Mouse (Mus musculus) megakaryocyte, adult 5-6 weeks (primary cell): ENCODE measurements around the gene Shisa8. TPM values are rescaled to one million over a fixed set of nuclear protein-coding genes. Genes with fewer than 3 reads are reported as not detected.

Experiments used
- ATAC-seq: 2 replicates; pipeline ENCODE4 v1.8.0; 2016; ENCODE audit warnings: mild to moderate bottlenecking, inconsistent platforms; ENCODE audit not compliant: poor library complexity, severe bottlenecking
- total RNA-seq, 2 experiments: library from RNA; stranded (forward) in 1 of 2; stranded (reverse) in 1 of 2; fragments of 153-499, 151-499 nt in 1 of 2; fragments of 221-1000, 200-1000 nt in 1 of 2; gene quantifications; 2 replicates each; pipeline versions ENCODE4 v1.2.3 to v1.2.4; 2015 to 2017

Gene Shisa8
- total RNA-seq, 2 experiments from 2014 or later = not detected

- peak; percentile 86 for ATAC-seq
These were observed 11.3 kb upstream of the Shisa8 start, which contains the start of gene Tnfrsf13c for GRCm38 (mm10) chr15:82223657-82224601. Gene Tnfrsf13c, minus strand, starts transcription at chr15:82224369.

- no peak for ATAC-seq
These were observed 10.6 kb upstream of the Shisa8 start for GRCm38 (mm10) chr15:82223251-82223650.

DNA sequence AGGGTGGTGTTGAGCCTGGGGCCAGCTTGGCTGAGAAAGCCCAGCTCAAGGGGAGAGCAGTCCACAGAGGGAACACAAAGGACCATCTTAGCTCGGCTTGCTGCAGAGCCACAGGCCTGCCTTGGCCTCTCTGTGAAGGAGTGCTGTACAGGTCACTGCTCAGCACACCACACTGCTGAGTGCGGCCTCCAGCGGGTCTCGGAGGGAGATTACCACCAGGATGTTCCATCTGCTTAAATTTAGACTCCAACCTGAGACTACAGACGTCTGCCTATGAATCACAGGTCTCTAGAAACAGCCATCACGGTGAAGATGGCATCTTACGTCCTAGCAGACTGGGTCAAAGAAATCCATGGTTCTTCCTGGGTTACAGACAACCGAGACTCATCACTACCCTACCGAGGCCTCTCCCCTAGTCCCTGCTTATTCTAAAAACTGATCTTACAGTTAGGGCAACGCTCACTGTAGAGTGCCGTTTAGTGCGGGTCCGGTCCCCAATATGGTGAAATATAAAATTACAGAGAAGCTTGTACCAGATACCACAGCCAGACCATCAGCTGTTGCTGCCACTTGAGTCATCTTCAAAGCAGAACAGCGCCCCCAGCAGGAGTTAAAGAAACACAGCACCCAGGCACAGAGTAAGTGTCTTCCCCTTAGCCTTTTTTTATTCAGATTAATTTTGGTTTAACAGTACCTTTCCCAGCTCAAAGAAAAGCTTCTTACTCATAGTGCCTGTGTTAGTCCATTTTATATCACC, 8.7 kb upstream of the Shisa8 start:
- ATAC-seq = no peak

DNA sequence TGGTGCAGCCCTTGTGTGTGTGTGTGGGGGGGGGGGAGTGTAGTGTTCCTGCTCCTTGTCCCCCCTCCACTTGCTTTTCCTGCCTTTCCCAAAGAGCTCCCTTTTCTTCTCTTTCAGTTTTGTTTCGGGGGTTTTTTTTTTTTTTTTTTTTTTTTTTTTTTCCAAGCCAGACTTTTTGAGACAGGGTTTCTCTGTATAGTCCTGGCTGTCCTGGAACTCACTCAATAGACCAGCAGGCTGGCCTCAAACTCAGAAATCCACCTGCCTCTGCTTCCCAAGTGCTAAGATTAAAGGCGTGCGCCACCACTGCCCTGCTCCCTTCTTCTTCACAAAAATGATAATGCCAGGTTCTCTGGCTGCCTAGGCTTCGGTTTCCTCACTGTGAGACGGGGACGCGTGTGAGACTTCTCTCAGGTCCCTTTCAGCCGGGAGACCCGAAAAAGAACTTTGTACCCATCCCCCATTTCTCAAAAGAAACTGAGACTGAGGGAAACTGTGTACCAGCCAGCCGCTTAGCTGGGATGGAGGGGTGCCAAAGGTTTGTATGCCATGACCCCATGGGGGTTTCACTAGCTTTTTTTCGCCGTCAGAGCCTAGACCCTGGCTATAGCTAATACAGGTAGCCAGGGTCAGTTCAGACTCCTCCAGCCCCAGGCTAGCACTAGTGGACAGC, 7.5 kb upstream of the Shisa8 start:
- no peak for ATAC-seq

- ATAC-seq = peak; percentile 81
These were observed 6.4 kb upstream of the Shisa8 start for GRCm38 (mm10) chr15:82218778-82219666.

DNA sequence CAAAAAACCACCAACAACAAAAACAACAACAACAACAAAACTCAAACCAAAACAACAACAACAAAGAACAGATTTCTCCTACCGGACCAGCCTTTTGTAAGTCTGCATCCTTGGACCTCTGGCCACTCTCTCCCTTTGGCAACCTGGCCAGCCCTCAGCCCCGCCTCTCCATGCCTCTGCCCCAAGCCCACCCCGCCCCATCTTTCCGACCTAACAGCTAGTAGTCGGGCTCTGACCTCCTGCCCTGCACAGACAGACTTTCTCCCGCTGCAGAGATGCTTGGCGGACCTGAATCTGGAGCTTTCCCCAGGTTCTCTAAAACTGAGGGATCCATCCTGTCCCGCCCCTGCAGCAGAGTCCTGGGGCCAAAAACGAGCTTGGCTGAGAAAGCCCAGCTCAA, 5.4 kb upstream of the Shisa8 start:
- no peak for ATAC-seq

- ATAC-seq = no peak
These were observed 4.4 kb upstream of the Shisa8 start for GRCm38 (mm10) chr15:82217039-82217438.

DNA sequence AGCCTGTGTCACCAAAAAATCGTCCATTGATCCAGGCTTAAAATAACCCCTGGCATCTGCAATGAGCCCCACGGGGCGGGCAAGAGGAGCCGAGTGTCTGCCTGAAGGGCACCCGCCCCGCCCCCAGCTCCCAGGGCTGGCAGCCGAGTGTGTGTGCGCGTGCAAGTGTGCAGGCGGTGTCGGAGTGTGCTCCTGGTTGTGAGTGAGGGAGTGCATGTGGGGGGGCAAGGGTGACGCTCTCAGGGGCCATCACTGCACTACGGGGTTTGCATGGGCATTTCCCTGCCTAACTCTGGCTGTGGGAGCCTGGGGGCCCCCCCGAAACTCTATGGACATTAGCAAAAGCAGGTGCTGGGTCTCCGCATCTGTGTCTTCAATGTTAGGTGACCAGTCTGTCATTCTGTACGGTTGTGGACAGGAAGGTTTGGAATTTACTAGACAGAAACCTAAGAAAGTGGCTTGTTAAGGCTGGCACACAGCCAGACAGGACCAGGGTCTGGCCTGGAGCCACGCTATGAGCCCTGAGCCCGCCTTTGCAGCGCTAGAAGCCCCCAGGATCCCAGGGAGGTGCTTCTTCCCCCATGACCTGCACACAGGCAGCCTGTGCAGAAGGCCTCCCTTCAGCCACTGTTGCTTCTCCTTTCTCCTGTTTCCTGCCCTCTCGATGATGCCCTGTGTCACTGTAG, 3.7 kb upstream of the Shisa8 start:
- ATAC-seq = no peak

DNA sequence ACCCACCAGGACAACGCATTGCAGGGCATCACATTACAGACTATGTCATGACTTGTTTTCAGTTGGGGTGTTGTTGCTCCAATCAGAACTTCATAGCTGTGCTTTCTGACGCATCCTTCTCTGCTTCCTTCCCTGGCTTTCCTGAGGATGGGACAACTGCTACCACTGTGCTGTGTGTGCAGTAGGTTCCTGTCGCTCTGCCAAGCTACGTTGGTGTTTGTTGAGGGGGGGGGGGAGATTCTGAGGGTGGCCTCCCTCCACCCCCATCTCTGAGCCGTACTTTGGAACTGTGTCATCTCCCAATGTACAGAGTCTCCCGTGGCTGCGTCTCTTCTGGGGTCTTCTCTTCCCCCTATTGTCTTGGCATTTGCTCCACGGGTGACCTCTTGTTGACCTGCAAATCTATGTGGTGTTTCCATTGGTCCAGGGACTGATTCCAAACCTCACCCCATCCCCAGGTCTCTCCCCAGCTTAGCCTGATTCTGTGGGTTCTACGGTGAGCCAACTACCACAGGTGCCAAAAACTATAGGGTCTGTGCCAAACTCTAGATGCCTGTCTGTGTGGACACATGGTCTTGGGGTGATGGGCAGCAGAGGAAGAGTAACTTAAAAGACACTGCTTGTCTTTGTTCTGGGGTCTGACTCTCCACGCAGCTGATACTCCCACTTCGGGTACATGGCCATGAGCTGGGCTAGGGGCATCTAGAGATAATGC, 2.9 kb upstream of the Shisa8 start:
- ATAC-seq = no peak

DNA sequence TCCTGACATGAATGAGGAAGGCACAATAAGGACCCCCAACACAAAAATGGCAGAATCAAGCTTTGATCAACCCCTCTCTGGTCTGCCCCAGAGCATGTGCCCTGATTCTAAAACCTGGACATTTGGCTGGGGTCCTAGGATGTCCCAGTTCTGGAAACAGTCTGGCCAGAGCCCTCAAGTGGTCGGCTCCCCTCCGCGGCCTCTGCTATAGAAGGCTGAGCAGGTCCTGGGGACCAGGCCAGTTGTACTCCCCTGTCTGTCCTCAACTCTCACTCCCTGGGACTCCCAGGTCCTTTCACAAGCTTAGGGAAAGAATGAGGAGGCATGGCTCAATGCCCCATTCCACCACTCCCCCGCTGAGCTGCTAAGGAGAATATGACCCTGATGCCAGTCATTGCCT, 607 bp upstream of the Shisa8 start:
- ATAC-seq = no peak

- ATAC-seq = peak; percentile 12; the same call in 1 of the 2 replicates
These were observed 484 bp downstream of the Shisa8 start for GRCm38 (mm10) chr15:82211911-82212751.

GRCm38 (mm10) chr15:82211281-82211680, 1.3 kb downstream of the Shisa8 start:
- ATAC-seq = no peak

DNA sequence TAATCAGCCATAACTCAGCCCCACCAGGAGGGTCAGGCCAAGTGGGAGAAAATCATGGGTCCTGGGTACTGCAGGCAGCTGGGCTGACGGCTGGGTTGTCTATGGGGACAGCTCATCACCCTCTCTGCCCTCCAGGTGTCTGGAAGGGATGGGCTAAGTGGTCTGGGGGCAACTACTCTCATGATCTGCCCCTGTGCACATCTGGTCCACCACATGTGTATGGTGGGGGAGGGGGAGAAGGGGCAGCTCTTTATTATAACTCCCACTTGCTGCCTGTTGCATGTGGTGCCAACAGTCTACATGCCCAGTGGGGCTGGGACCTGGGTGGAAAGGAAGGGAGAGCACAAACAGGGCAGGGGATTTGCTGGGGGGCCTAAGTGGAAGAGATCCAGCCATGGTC, 1.8 kb downstream of the Shisa8 start:
- no peak for ATAC-seq

DNA sequence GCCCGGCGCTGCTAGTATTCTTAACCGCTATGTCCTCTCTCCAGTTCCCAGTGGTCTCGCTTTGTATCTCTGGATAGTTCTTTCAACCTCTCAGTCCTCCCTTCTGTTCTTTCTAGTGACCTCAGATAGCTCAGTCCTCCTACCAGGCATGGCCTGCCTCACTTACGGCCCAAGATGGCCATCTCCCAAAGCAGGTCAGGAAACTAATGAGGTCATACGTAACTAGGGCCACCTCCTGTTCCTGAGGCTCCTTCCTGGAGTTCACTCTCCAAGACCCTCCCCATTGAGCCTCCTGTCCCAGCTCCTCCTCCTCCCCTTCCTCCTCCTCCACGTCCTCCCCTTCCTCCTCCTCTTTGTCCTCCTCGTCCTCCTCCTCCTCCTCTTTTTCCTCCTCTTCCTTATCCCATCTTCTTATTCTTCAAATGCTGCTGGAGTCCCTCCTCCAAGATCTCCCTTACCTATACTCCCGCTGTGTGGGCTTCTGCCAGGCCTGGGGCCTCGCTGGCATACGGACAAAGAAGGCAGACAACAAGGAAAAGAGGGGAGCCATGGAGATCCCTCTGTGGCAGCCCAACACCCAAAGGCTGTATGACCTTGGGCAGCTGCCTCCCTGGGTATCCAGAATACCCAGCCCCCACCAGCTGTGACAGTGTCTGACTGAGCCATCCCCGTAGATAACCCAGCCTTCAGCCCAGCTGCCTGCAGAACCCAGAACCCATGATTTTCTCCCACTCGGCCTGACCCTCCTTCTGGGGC, 3.1 kb downstream of the Shisa8 start:
- ATAC-seq = no peak

- ATAC-seq = no peak
These were observed 4.3 kb downstream of the Shisa8 start for GRCm38 (mm10) chr15:82208307-82208706.

DNA sequence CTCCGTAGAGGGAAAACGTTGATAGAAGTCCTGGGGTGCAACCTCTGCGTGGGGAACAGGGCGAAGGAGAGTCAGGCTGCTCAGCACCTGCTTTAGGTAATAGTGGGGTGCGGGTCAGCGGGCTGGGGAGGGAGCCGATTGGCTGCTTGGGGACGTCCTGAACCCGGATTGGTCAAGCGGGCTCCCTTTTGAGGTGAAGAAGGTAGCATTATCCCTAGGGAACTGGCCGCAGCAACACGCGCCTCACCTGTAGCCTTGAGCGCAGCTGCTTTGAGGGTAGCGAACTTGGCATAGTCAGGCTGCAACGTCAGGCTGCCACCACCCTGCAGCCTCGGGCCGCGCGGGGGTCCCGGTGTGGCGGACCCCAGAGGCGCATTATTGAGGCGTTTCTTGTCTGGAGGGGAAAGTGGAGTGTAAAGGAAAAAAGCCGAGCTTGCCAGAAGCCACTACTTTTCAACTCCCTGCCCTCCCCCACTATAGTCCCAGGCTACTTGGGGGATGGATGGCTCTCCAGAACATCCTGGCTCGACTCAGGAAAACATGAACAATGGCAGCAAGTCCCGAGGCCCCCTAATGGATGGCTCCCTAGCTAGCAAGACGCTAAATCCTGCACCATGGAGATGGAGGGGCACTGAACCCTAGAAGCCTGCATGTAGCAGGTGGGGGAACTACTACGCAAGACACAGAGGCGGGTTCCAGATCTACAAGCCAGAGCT, 5.0 kb downstream of the Shisa8 start:
- no peak for ATAC-seq

GRCm38 (mm10) chr15:82207105-82207459, 5.5 kb downstream of the Shisa8 start:
- no peak for ATAC-seq
